Mouse (Mus musculus): ENCODE measurements around the gene Spata31d1a. TPM values are rescaled to one million over a fixed set of nuclear protein-coding genes. Genes with fewer than 3 reads are reported as not detected.

The Spata31d1a gene
- polyA plus RNA-seq (2015; fragmentation: Illumina TruSeq; extraction: RNeasy Lipid Tissue Mini Kit (QIAGEN cat#74804); ENCODE audit: insufficient read depth, low read depth, low replicate concordance): not detected

GRCm38 (mm10) chr13:59710230-59710629 is at the start of gene Spata31d1a:
Gene Spata31d1a, minus strand, starts transcription at chr13:59710330.

GRCm38 (mm10) chr13:59746711-59747110 is 36.6 kb upstream of the Spata31d1a start, which contains the start of gene 1700014D04Rik:
Gene 1700014D04Rik, minus strand, starts transcription at chr13:59746752.

DNA sequence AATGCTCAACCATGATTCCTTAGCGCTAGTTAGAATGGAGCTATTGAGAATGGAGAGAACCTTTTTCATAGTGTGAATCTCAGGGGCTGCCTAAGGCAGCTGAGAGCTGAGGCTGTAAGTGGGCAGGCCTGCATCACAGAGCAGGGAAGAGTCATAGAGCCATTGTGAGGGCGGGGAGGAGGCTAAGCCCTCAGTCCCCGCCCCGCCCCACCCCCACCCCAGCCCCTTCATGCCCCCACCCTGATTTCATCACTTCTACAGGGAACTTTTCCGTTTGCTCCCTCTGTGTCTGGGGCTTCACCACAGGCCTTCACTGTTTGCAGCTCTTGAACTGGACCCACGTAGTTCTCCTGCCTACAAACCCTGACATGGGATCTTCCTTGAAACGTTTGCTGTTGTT is 21.5 kb upstream of the Spata31d1a start, which contains the start of gene Spata31d1d:
Spata31d1d (minus strand) TSS at position 101 of the 400 bp plus-strand sequence.

DNA sequence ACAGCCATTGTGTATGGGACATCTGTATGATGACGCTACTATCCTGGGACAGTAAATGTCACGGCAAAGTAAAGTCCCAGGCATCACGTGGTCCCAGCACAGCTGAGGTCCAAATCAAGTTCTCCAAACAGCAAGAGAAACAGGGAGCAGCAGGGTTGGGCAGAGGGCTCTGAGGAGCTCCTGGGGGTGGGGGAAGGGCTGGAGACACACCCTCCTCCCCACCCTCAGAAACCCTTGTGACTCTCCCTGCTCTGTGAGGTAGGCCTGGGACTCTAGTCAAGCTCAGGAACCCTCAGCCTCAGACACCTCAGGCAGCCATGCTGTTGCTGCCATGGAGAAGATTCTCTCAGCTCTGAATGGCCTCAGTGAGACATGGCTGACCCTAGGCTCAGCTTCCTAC is 1.9 kb upstream of the Spata31d1a start, which contains the start of gene Spata31d1b:
Spata31d1b (plus strand) TSS at position 301 of the 400 bp plus-strand sequence.

DNA sequence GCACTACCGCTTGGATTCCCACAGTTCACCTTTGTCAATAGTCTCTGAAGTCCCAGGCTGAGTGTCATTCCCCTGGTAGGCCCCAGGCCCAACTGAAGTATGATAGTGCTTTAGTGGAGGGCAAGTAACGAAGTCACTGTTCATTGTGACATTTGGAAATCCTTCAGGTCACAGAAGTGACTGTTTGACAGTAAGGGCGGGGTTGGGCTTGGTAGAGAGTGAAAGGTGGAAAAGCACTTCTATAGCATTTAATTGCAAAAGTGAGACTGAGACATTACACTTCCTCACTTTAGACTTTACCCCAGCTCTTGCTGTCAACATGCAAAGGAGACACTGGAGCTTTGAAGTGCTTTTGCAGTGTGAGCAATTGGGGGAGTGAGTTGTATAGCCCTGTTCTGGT is 16.1 kb downstream of the Spata31d1a start, which contains the start of gene 4921517D22Rik:
4921517D22Rik (minus strand) TSS at position 101 of the 400 bp plus-strand sequence.

DNA sequence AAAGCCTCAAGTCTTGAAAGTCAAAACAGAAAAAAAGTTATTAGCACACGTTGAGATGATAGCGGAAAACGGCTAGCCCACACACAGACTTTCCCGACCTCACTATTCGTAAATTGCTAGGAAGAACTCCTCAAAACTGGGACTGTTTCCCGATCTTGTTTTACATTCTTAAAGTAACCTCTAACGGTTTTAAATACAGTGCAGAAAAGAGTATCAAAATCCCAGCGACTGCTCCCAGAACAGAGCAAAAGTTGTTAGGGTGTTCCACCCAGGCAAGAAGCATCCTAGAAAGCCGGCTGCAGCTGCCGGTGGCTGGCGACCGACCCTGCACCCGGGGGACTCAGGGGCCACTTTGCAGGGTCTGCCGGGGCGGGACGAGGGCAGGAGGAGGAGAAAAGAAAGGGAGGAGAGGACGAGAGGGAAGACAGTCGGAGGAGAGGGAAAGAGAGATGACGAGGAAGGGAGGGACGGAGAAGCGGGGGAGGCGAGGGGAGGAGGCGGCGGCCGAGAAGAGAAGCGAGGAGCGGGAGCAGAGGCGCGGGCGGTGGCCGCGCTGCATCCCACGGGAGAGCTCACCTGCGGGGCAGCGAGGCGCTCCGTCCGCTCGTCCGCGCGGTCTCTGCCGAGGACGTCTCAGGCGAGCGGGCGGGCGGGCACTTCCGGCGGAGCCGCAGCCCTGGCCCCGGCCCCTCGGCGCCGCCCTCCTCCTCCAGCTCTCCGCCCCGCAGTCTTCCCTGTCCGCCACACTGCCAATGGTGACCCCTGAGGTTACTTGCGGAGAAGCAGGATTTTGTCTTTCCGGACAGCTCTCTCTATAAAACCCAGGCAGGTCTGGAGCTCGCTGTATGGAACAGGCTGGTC is 34.7 kb downstream of the Spata31d1a start, which contains the start of gene Golm1:
Golm1 (minus strand) TSS at position 661 of the 861 bp plus-strand sequence.

Other genes with a start within 250 kb of the Spata31d1a start
- 35.9 TPM for gene Agtpbp1, start 125.1 kb downstream of the Spata31d1a start, polyA plus RNA-seq (2015; fragmentation: Illumina TruSeq; extraction: RNeasy Lipid Tissue Mini Kit (QIAGEN cat#74804); ENCODE audit: insufficient read depth, low read depth, low replicate concordance)
- 26.7 TPM for gene Naa35, start 125.1 kb downstream of the Spata31d1a start, polyA plus RNA-seq (2015; fragmentation: Illumina TruSeq; extraction: RNeasy Lipid Tissue Mini Kit (QIAGEN cat#74804); ENCODE audit: insufficient read depth, low read depth, low replicate concordance)
- 4.8 TPM for gene Golm1, start 34.5 kb downstream of the Spata31d1a start, polyA plus RNA-seq (2015; fragmentation: Illumina TruSeq; extraction: RNeasy Lipid Tissue Mini Kit (QIAGEN cat#74804); ENCODE audit: insufficient read depth, low read depth, low replicate concordance)
- gene 4921517D22Rik, start 16.2 kb downstream of the Spata31d1a start, polyA plus RNA-seq (2015; fragmentation: Illumina TruSeq; extraction: RNeasy Lipid Tissue Mini Kit (QIAGEN cat#74804); ENCODE audit: insufficient read depth, low read depth, low replicate concordance): not detected
- gene Spata31d1b, start 2.0 kb upstream of the Spata31d1a start, polyA plus RNA-seq (2015; fragmentation: Illumina TruSeq; extraction: RNeasy Lipid Tissue Mini Kit (QIAGEN cat#74804); ENCODE audit: insufficient read depth, low read depth, low replicate concordance): not detected
- not detected for gene Spata31d1d, start 21.4 kb upstream of the Spata31d1a start, polyA plus RNA-seq (2015; fragmentation: Illumina TruSeq; extraction: RNeasy Lipid Tissue Mini Kit (QIAGEN cat#74804); ENCODE audit: insufficient read depth, low read depth, low replicate concordance)
- gene 1700014D04Rik, start 36.4 kb upstream of the Spata31d1a start, polyA plus RNA-seq (2015; fragmentation: Illumina TruSeq; extraction: RNeasy Lipid Tissue Mini Kit (QIAGEN cat#74804); ENCODE audit: insufficient read depth, low read depth, low replicate concordance): not detected
- gene Isca1, start 59.5 kb upstream of the Spata31d1a start, polyA plus RNA-seq (2015; fragmentation: Illumina TruSeq; extraction: RNeasy Lipid Tissue Mini Kit (QIAGEN cat#74804); ENCODE audit: insufficient read depth, low read depth, low replicate concordance): 24.3 TPM
- gene Gm49354, start 71.9 kb upstream of the Spata31d1a start, polyA plus RNA-seq (2015; fragmentation: Illumina TruSeq; extraction: RNeasy Lipid Tissue Mini Kit (QIAGEN cat#74804); ENCODE audit: insufficient read depth, low read depth, low replicate concordance): not detected
- gene Tut7, start 112.8 kb upstream of the Spata31d1a start, polyA plus RNA-seq (2015; fragmentation: Illumina TruSeq; extraction: RNeasy Lipid Tissue Mini Kit (QIAGEN cat#74804); ENCODE audit: insufficient read depth, low read depth, low replicate concordance): 14.3 TPM

Data from pancreas, adult 10 weeks (tissue).